Mouse (Mus musculus) embryonic facial prominence, embryonic 13.5 days (tissue): ENCODE measurements around the gene Sh3yl1. TPM values are rescaled to one million over a fixed set of nuclear protein-coding genes. Genes with fewer than 3 reads are reported as not detected.

ENCODE experiments used
- ATAC-seq: fragments of 200-750 bp; cut with Nextera tagmentation; 2 replicates; pipeline ENCODE4 v1.8.0; 2017; ENCODE audit warnings: low read depth; ENCODE audit not compliant: insufficient number of reproducible peaks, insufficient read depth, low FRiP score, low TSS enrichment
- H3K27ac ChIP-seq: fragments of 300-500 bp; sonication (generic); 2 replicates; pipeline ENCODE4 v1.5.1; 2015; ENCODE audit warnings: moderate library complexity, mild to moderate bottlenecking, inconsistent platforms
- H3K27me3 ChIP-seq: fragments of 300-500 bp; sonication (generic); 2 replicates; pipeline ENCODE4 v1.6.1; 2015; ENCODE audit warnings: mild to moderate bottlenecking, inconsistent platforms
- H3K36me3 ChIP-seq: fragments of 300-500 bp; sonication (generic); 2 replicates; pipeline ENCODE4 v1.6.1; 2015; ENCODE audit warnings: mild to moderate bottlenecking, inconsistent platforms
- H3K4me1 ChIP-seq: fragments of 300-500 bp; sonication (generic); 2 replicates; pipeline ENCODE4 v1.6.1; 2015; ENCODE audit warnings: inconsistent platforms
- H3K4me2 ChIP-seq: fragments of 300-500 bp; sonication (generic); 2 replicates; pipeline ENCODE4 v1.6.1; 2015; ENCODE audit warnings: moderate library complexity, mild to moderate bottlenecking, inconsistent platforms
- H3K4me3 ChIP-seq: fragments of 300-500 bp; sonication (generic); 2 replicates; pipeline ENCODE4 v1.5.1; 2015; ENCODE audit warnings: mild to moderate bottlenecking, inconsistent platforms
- H3K9ac ChIP-seq: fragments of 300-500 bp; sonication (generic); 2 replicates; pipeline ENCODE4 v1.6.1; 2015; ENCODE audit warnings: mild to moderate bottlenecking, inconsistent platforms
- H3K9me3 ChIP-seq: fragments of 300-500 bp; sonication (generic); 2 replicates; pipeline ENCODE4 v1.6.1; 2016; ENCODE audit warnings: inconsistent platforms
- WGBS: fragments of 180-500 bp; shearing (Covaris S2); methylation state at CpG from one replicate; pipeline ENCODE4 v1.1.7; 2015; ENCODE audit warnings: mixed read lengths; 5-methylcytosine and 5-hydroxymethylcytosine counted together
- polyA plus RNA-seq: library from polyadenylated mRNA; unstranded; fragments of >200 nt; fragmentation: Nextera tagmentation; extraction: Ambion mirVana; gene quantifications from 2 replicates; pipeline ENCODE4 v1.2.1, GENCODE M21; 2015

Gene Sh3yl1
- polyA plus RNA-seq, 1 experiment from 2014 or later = 16.7 TPM

- H3K27ac ChIP-seq = no peak overlapping the region
- H3K27me3 ChIP-seq = no peaks in the 10 kb centered on the region
- no peaks in the 10 kb centered on the region for H3K9me3 ChIP-seq
- peaks cover 40% of the 10 kb centered on the region for H3K36me3 ChIP-seq
- H3K4me2 ChIP-seq = no peak overlapping the region
- no peaks in the 10 kb centered on the region for H3K4me1 ChIP-seq
- H3K9ac ChIP-seq = no peak overlapping the region
- WGBS = 96% methylated on average over 4 of the region's 4 CpGs
- no peak overlapping the region for H3K4me3 ChIP-seq
- ATAC-seq = no peak
Measured at GRCm38 (mm10) chr12:30897039-30897438, 14.4 kb upstream of the Sh3yl1 start.

GRCm38 (mm10) chr12:30908658-30909057 lies 2.8 kb upstream of the Sh3yl1 start:
- Histone ChIP-seq H3K27ac (no peak overlapping the region), H3K36me3 (peaks cover 12% of the 10 kb centered on the region), H3K4me3 (no peak overlapping the region), H3K9me3 (no peaks in the 10 kb centered on the region), H3K27me3 (no peaks in the 10 kb centered on the region), H3K4me1 (peaks cover 21% of the 10 kb centered on the region), H3K9ac (no peak overlapping the region), H3K4me2 (no peak overlapping the region)
- WGBS = 88% methylated on average over 1 of the region's 1 CpGs
- no peak for ATAC-seq

- no peaks in the 10 kb centered on the region for H3K27me3 ChIP-seq
- H3K4me3 ChIP-seq = no peak overlapping the region; the same call in 1 of the 2 replicates
- 94% methylated on average over 2 of the region's 2 CpGs for WGBS
- H3K4me2 ChIP-seq = peak overlapping the region; percentile 86; the same call in 1 of the 2 replicates
- no peak overlapping the region for H3K9ac ChIP-seq
- peaks cover 2% of the 10 kb centered on the region; the same call in 1 of the 2 replicates for H3K36me3 ChIP-seq
- H3K27ac ChIP-seq = no peak overlapping the region
- peaks cover 21% of the 10 kb centered on the region for H3K4me1 ChIP-seq
- H3K9me3 ChIP-seq = no peaks in the 10 kb centered on the region
- ATAC-seq = no peak
Measured at GRCm38 (mm10) chr12:30909881-30910280, 1.6 kb upstream of the Sh3yl1 start.

GRCm38 (mm10) chr12:30910860-30911259 lies 608 bp upstream of the Sh3yl1 start:
- peak overlapping the region; percentile 17; the same call in 1 of the 2 replicates for H3K27ac ChIP-seq
- peak overlapping the region; percentile 58 for H3K4me3 ChIP-seq
- ATAC-seq = no peak
- H3K9me3 ChIP-seq = no peaks in the 10 kb centered on the region
- peak overlapping the region; percentile 78 for H3K9ac ChIP-seq
- peak overlapping the region; percentile 86 for H3K4me2 ChIP-seq
- 19% methylated on average over 8 of the region's 8 CpGs for WGBS
- no peaks in the 10 kb centered on the region for H3K36me3 ChIP-seq
- H3K4me1 ChIP-seq = peaks cover 21% of the 10 kb centered on the region
- H3K27me3 ChIP-seq = no peaks in the 10 kb centered on the region

GRCm38 (mm10) chr12:30912048-30912381 lies 547 bp downstream of the Sh3yl1 start:
- WGBS = under 1% methylated on average over 19 of the region's 19 CpGs

GRCm38 (mm10) chr12:30912840-30913239 lies 1.4 kb downstream of the Sh3yl1 start:
- WGBS = 64% methylated on average over 3 of the region's 3 CpGs
- Histone ChIP-seq H3K9me3 (no peaks in the 10 kb centered on the region), H3K4me3 (peak overlapping the region; percentile 58), H3K27ac (no peak overlapping the region), H3K4me2 (peak overlapping the region; percentile 86), H3K27me3 (no peaks in the 10 kb centered on the region), H3K4me1 (peaks cover 21% of the 10 kb centered on the region), H3K36me3 (no peaks in the 10 kb centered on the region), H3K9ac (no peak overlapping the region)
- no peak for ATAC-seq

More at GRCm38 (mm10) chr12:30912048-30912381, 547 bp downstream of the Sh3yl1 start:
- Histone ChIP-seq H3K27me3 (no peaks in the 10 kb centered on the region), H3K4me3 (peak overlapping the region; percentile 58), H3K4me2 (peak overlapping the region; percentile 86), H3K9ac (peak overlapping the region; percentile 78), H3K9me3 (no peaks in the 10 kb centered on the region), H3K27ac (no peak overlapping the region), H3K4me1 (peaks cover 21% of the 10 kb centered on the region), H3K36me3 (no peaks in the 10 kb centered on the region)
- ATAC-seq = peak; percentile 73

- Histone ChIP-seq H3K4me3 (no peak overlapping the region), H3K27me3 (no peaks in the 10 kb centered on the region), H3K4me2 (no peak overlapping the region), H3K9ac (no peak overlapping the region), H3K36me3 (peaks cover 3% of the 10 kb centered on the region; the same call in 1 of the 2 replicates), H3K9me3 (no peaks in the 10 kb centered on the region), H3K4me1 (no peaks in the 10 kb centered on the region), H3K27ac (no peak overlapping the region)
- 86% methylated on average over 3 of the region's 3 CpGs for WGBS
- no peak for ATAC-seq
Measured at GRCm38 (mm10) chr12:30922401-30922800, 10.9 kb downstream of the Sh3yl1 start.

GRCm38 (mm10) chr12:30928182-30928581 lies 16.7 kb downstream of the Sh3yl1 start:
- no peak for ATAC-seq
- WGBS = 88% methylated on average over 6 of the region's 6 CpGs

GRCm38 (mm10) chr12:30933299-30933698 lies 21.8 kb downstream of the Sh3yl1 start:
- WGBS = 81% methylated on average over 2 of the region's 2 CpGs
- no peaks in the 10 kb centered on the region for H3K27me3 ChIP-seq

More at GRCm38 (mm10) chr12:30928182-30928581, 16.7 kb downstream of the Sh3yl1 start:
- no peaks in the 10 kb centered on the region for H3K9me3 ChIP-seq
- no peak overlapping the region for H3K4me3 ChIP-seq
- H3K4me2 ChIP-seq = no peak overlapping the region
- H3K9ac ChIP-seq = no peak overlapping the region
- no peaks in the 10 kb centered on the region for H3K27me3 ChIP-seq
- no peaks in the 10 kb centered on the region for H3K36me3 ChIP-seq
- H3K27ac ChIP-seq = no peak overlapping the region
- no peaks in the 10 kb centered on the region for H3K4me1 ChIP-seq

GRCm38 (mm10) chr12:30936899-30937298 lies 25.4 kb downstream of the Sh3yl1 start:
- 59% methylated on average over 2 of the region's 2 CpGs for WGBS
- no peaks in the 10 kb centered on the region for H3K9me3 ChIP-seq
- H3K4me3 ChIP-seq = no peak overlapping the region
- H3K27me3 ChIP-seq = no peaks in the 10 kb centered on the region
- no peak overlapping the region for H3K27ac ChIP-seq
- no peak overlapping the region for H3K4me2 ChIP-seq
- ATAC-seq = no peak
- H3K36me3 ChIP-seq = peaks cover 14% of the 10 kb centered on the region
- no peaks in the 10 kb centered on the region for H3K4me1 ChIP-seq
- H3K9ac ChIP-seq = no peak overlapping the region

More at GRCm38 (mm10) chr12:30933299-30933698, 21.8 kb downstream of the Sh3yl1 start:
- Histone ChIP-seq H3K4me1 (no peaks in the 10 kb centered on the region), H3K27ac (no peak overlapping the region), H3K9me3 (no peaks in the 10 kb centered on the region), H3K4me3 (no peak overlapping the region), H3K4me2 (no peak overlapping the region), H3K36me3 (no peaks in the 10 kb centered on the region), H3K9ac (no peak overlapping the region)
- ATAC-seq = no peak

GRCm38 (mm10) chr12:30943057-30943986 lies 31.9 kb downstream of the Sh3yl1 start:
- H3K27me3 ChIP-seq = no peaks in the 10 kb centered on the region
- WGBS = 83% methylated on average over 14 of the region's 14 CpGs
- H3K9ac ChIP-seq = no peak overlapping the region
- ATAC-seq = no peak
- no peaks in the 10 kb centered on the region for H3K9me3 ChIP-seq
- no peak overlapping the region for H3K4me3 ChIP-seq
- H3K4me1 ChIP-seq = no peaks in the 10 kb centered on the region
- H3K27ac ChIP-seq = no peak overlapping the region
- no peak overlapping the region for H3K4me2 ChIP-seq
- H3K36me3 ChIP-seq = peaks cover 29% of the 10 kb centered on the region

GRCm38 (mm10) chr12:30944197-30944596 lies 32.7 kb downstream of the Sh3yl1 start:
- Histone ChIP-seq H3K4me1 (no peaks in the 10 kb centered on the region), H3K9me3 (no peaks in the 10 kb centered on the region), H3K27ac (no peak overlapping the region), H3K27me3 (no peaks in the 10 kb centered on the region), H3K36me3 (peaks cover 29% of the 10 kb centered on the region), H3K4me2 (no peak overlapping the region), H3K4me3 (no peak overlapping the region), H3K9ac (no peak overlapping the region)
- ATAC-seq = no peak
- WGBS = 45% methylated on average over 3 of the region's 3 CpGs
